Mouse (Mus musculus): Measurements from ENCODE around the gene Plin4. TPM values are rescaled to one million over a fixed set of nuclear protein-coding genes. Genes with fewer than 3 reads are reported as not detected.
"Not testable (repeated sequence)": the region's sequence is repeated elsewhere in the genome, so short reads cannot be mapped to it uniquely, and the experiment has no call there.

Gene Plin4
- polyA plus RNA-seq, 1 experiment from 2014 or later = 0.08 TPM

DNA sequence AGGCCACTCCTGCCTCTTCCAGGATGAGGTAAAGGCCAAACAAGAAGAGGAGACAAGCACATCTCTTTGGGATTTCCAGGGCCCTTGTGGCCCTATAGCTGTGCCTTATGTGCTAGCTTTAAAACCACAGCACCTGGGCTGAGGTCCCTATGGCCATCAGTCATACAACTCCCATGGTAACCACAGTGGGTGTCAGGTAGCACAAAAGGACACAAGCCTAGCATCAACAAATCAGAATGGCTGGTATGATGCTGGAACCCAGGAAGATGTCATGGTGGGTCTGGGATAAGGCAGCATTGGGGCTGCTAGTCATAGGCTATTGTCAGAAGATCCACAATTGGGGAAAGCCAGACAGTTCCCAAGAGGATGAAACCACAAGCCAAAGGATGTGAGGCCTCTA, 38.5 kb downstream of the Plin4 start:
- H3K36me3 ChIP-seq (ENCODE audit: control insufficient read depth, insufficient read depth, low read length) = peaks cover 72% of the 10 kb centered on the region
- H3K27me3 ChIP-seq (replicated peaks; ENCODE audit: control insufficient read depth, insufficient read depth, low read length) = no peaks in the 10 kb centered on the region
- H3K4me2 ChIP-seq (ENCODE audit: low read length) = no peak overlapping the region
- no peaks in the 10 kb centered on the region for H3K9me3 ChIP-seq (ENCODE audit: control insufficient read depth, low read length)
- DNase-seq (ENCODE audit: low spot score) (no peak), ATAC-seq (replicated peaks; ENCODE audit: low FRiP score, low TSS enrichment, low read depth) (no peak)
- no peak overlapping the region for H3K9ac ChIP-seq (ENCODE audit: low read length)
- no peak overlapping the region for H3K27ac ChIP-seq (ENCODE audit: low read depth)
- no peak overlapping the region for H3K4me3 ChIP-seq (ENCODE audit: low read depth, low read length)
- peaks cover 16% of the 10 kb centered on the region; the same call in 1 of the 2 replicates for H3K4me1 ChIP-seq (replicated peaks; ENCODE audit: control insufficient read depth, insufficient read depth, low read length)

DNA sequence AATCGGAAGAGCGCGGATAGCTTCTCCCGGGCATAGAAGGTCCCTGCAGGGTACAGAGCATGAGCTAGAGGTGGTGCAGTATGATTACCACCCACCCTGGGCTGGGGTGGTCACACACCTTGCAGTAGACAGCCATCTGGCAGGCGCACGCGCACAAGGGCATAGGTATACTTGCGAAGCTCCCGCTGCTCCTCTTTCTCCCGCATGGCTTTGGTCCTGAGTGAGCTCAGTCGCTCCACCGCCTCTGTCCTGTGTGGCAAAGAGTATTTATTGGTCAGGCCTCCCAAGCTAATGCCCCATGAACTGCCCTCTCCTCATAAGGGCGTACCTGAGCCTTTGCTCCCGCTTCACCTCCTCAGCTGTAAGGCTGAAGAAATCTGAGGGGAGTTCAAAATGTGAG, 40.5 kb downstream of the Plin4 start:
- no peaks in the 10 kb centered on the region for H3K9me3 ChIP-seq (ENCODE audit: control insufficient read depth, low read length)
- H3K36me3 ChIP-seq (ENCODE audit: control insufficient read depth, insufficient read depth, low read length) = peaks cover 93% of the 10 kb centered on the region
- DNase-seq (ENCODE audit: low spot score) = no peak
- no peak for ATAC-seq (replicated peaks; ENCODE audit: low FRiP score, low TSS enrichment, low read depth)
- H3K27me3 ChIP-seq (replicated peaks; ENCODE audit: control insufficient read depth, insufficient read depth, low read length) = no peaks in the 10 kb centered on the region
- no peak overlapping the region for H3K27ac ChIP-seq (ENCODE audit: low read depth)
- 98% methylated on average over 14 of the region's 14 CpGs for WGBS
- no peak overlapping the region for H3K4me3 ChIP-seq (ENCODE audit: low read depth, low read length)
- no peak overlapping the region for H3K9ac ChIP-seq (ENCODE audit: low read length)
- H3K4me1 ChIP-seq (replicated peaks; ENCODE audit: control insufficient read depth, insufficient read depth, low read length) = peaks cover 7% of the 10 kb centered on the region; the same call in 1 of the 2 replicates
- no peak overlapping the region for H3K4me2 ChIP-seq (ENCODE audit: low read length)

DNA sequence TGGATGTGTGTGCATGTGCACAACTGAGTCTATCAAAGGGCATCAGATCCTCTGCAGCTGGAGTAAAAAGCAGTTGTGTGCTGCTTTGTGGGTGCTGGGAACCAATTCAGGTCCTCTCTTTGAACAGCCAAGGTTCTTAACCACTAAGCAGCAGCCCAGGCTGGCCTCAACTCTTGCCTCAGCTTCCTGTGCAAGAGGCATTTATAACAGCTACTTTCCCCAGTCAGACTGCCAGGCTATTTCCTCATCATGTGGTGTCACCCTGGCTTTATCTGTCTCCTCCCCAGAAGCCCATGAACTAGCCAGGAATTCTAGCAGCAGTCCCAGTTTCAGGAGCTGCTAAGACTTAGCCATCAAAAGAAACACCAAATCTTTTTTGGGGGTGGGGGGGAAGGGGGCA, 43.2 kb downstream of the Plin4 start:
- no peak overlapping the region for H3K27ac ChIP-seq (ENCODE audit: low read depth)
- ATAC-seq (replicated peaks; ENCODE audit: low FRiP score, low TSS enrichment, low read depth) = no peak
- no peaks in the 10 kb centered on the region for H3K4me1 ChIP-seq (replicated peaks; ENCODE audit: control insufficient read depth, insufficient read depth, low read length)
- H3K9ac ChIP-seq (ENCODE audit: low read length) = no peak overlapping the region
- no peak overlapping the region for H3K4me3 ChIP-seq (ENCODE audit: low read depth, low read length)
- H3K27me3 ChIP-seq (replicated peaks; ENCODE audit: control insufficient read depth, insufficient read depth, low read length) = no peaks in the 10 kb centered on the region
- H3K4me2 ChIP-seq (ENCODE audit: low read length) = no peak overlapping the region
- peaks cover 100% of the 10 kb centered on the region for H3K36me3 ChIP-seq (ENCODE audit: control insufficient read depth, insufficient read depth, low read length)
- DNase-seq (ENCODE audit: low spot score) = no peak
- H3K9me3 ChIP-seq (ENCODE audit: control insufficient read depth, low read length) = no peaks in the 10 kb centered on the region

DNA sequence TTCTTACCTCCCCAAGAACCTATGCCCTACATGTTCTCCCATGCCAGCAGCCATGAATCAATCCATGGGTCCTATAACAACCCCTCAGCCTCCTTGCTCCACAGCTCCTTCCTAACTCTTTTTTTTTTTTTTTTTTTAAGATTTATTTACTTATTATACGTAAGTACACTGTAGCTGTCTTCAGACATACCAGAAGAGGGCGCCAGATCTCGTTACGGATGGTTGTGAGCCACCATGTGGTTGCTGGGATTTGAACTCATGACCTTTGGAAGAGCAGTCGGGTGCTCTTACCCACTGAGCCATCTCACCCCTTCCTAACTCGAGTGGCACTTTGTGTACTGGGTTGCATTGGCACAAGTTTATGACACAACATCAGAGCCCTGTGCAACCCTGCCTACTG, 43.9 kb downstream of the Plin4 start:
- not testable (repeated sequence) for DNase-seq (ENCODE audit: low spot score); H3K27me3 ChIP-seq (replicated peaks; ENCODE audit: control insufficient read depth, insufficient read depth, low read length); H3K9me3 ChIP-seq (ENCODE audit: control insufficient read depth, low read length); H3K4me2 ChIP-seq (ENCODE audit: low read length); H3K4me3 ChIP-seq (ENCODE audit: low read depth, low read length); ATAC-seq (replicated peaks; ENCODE audit: low FRiP score, low TSS enrichment, low read depth); H3K4me1 ChIP-seq (replicated peaks; ENCODE audit: control insufficient read depth, insufficient read depth, low read length); H3K9ac ChIP-seq (ENCODE audit: low read length); H3K27ac ChIP-seq (ENCODE audit: low read depth)
- peaks cover 100% of the 10 kb centered on the region for H3K36me3 ChIP-seq (ENCODE audit: control insufficient read depth, insufficient read depth, low read length)
- 77% methylated on average over 6 of the region's 6 CpGs for WGBS

DNA sequence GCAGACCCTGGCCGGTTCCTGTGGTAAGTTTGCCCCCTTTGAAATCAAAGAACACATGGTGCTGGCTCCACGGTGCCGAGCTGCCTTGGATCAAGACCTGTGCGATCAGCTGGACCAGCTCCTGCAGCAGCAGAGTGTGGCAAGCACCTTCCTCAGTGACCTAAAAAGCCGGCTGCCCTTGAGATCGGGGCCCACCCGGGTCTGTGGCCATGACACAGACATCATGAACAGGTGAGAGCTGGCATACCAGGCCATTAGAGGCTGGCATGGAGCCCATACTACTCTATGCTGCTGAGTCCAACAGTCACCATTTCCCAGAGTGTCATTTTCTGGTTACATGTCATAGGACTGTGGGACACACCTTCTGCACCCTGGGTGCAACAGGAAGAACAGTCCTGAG, 47.5 kb downstream of the Plin4 start:
- WGBS = 96% methylated on average over 7 of the region's 7 CpGs

GRCm38 (mm10) chr17:56057381-56058120, 52.1 kb downstream of the Plin4 start:
- H3K27ac ChIP-seq (ENCODE audit: low read depth) = no peak overlapping the region
- no peak for ATAC-seq (replicated peaks; ENCODE audit: low FRiP score, low TSS enrichment, low read depth)
- H3K4me2 ChIP-seq (ENCODE audit: low read length) = no peak overlapping the region
- no peaks in the 10 kb centered on the region for H3K27me3 ChIP-seq (replicated peaks; ENCODE audit: control insufficient read depth, insufficient read depth, low read length)
- WGBS = 87% methylated on average over 11 of the region's 11 CpGs
- H3K4me1 ChIP-seq (replicated peaks; ENCODE audit: control insufficient read depth, insufficient read depth, low read length) = no peaks in the 10 kb centered on the region
- H3K9ac ChIP-seq (ENCODE audit: low read length) = no peak overlapping the region
- DNase-seq (ENCODE audit: low spot score) = no peak
- H3K9me3 ChIP-seq (ENCODE audit: control insufficient read depth, low read length) = no peaks in the 10 kb centered on the region
- no peak overlapping the region for H3K4me3 ChIP-seq (ENCODE audit: low read depth, low read length)
- peaks cover 82% of the 10 kb centered on the region for H3K36me3 ChIP-seq (ENCODE audit: control insufficient read depth, insufficient read depth, low read length)

More for the DNA sequence above, 47.5 kb downstream of the Plin4 start:
- ATAC-seq (replicated peaks; ENCODE audit: low FRiP score, low TSS enrichment, low read depth) = no peak
- peaks cover 100% of the 10 kb centered on the region for H3K36me3 ChIP-seq (ENCODE audit: control insufficient read depth, insufficient read depth, low read length)
- no peak for DNase-seq (ENCODE audit: low spot score)
- no peaks in the 10 kb centered on the region for H3K9me3 ChIP-seq (ENCODE audit: control insufficient read depth, low read length)
- no peaks in the 10 kb centered on the region for H3K4me1 ChIP-seq (replicated peaks; ENCODE audit: control insufficient read depth, insufficient read depth, low read length)
- H3K4me2 ChIP-seq (ENCODE audit: low read length) = no peak overlapping the region
- no peak overlapping the region for H3K9ac ChIP-seq (ENCODE audit: low read length)
- no peaks in the 10 kb centered on the region for H3K27me3 ChIP-seq (replicated peaks; ENCODE audit: control insufficient read depth, insufficient read depth, low read length)
- no peak overlapping the region for H3K27ac ChIP-seq (ENCODE audit: low read depth)
- no peak overlapping the region for H3K4me3 ChIP-seq (ENCODE audit: low read depth, low read length)

GRCm38 (mm10) chr17:56055945-56056678, 53.5 kb downstream of the Plin4 start:
- no peak for DNase-seq (ENCODE audit: low spot score)
- 65% methylated on average over 4 of the region's 4 CpGs for WGBS
- no peak overlapping the region for H3K4me2 ChIP-seq (ENCODE audit: low read length)
- no peak for ATAC-seq (replicated peaks; ENCODE audit: low FRiP score, low TSS enrichment, low read depth)
- peaks cover 78% of the 10 kb centered on the region for H3K36me3 ChIP-seq (ENCODE audit: control insufficient read depth, insufficient read depth, low read length)
- no peak overlapping the region for H3K27ac ChIP-seq (ENCODE audit: low read depth)
- no peak overlapping the region for H3K9ac ChIP-seq (ENCODE audit: low read length)
- no peak overlapping the region for H3K4me3 ChIP-seq (ENCODE audit: low read depth, low read length)
- no peaks in the 10 kb centered on the region for H3K9me3 ChIP-seq (ENCODE audit: control insufficient read depth, low read length)
- no peaks in the 10 kb centered on the region for H3K4me1 ChIP-seq (replicated peaks; ENCODE audit: control insufficient read depth, insufficient read depth, low read length)
- H3K27me3 ChIP-seq (replicated peaks; ENCODE audit: control insufficient read depth, insufficient read depth, low read length) = no peaks in the 10 kb centered on the region

GRCm38 (mm10) chr17:56054938-56055337, 54.7 kb downstream of the Plin4 start:
- Histone ChIP-seq H3K27me3 (replicated peaks; ENCODE audit: control insufficient read depth, insufficient read depth, low read length) (no peaks in the 10 kb centered on the region), H3K9ac (ENCODE audit: low read length) (no peak overlapping the region), H3K4me1 (replicated peaks; ENCODE audit: control insufficient read depth, insufficient read depth, low read length) (no peaks in the 10 kb centered on the region), H3K4me2 (ENCODE audit: low read length) (no peak overlapping the region), H3K9me3 (ENCODE audit: control insufficient read depth, low read length) (no peaks in the 10 kb centered on the region), H3K4me3 (ENCODE audit: low read depth, low read length) (no peak overlapping the region), H3K27ac (ENCODE audit: low read depth) (no peak overlapping the region), H3K36me3 (ENCODE audit: control insufficient read depth, insufficient read depth, low read length) (peaks cover 77% of the 10 kb centered on the region)
- ATAC-seq (replicated peaks; ENCODE audit: low FRiP score, low TSS enrichment, low read depth) (no peak), DNase-seq (ENCODE audit: low spot score) (no peak)

- DNase-seq (ENCODE audit: low spot score) = no peak
- 76% methylated on average over 5 of the region's 5 CpGs for WGBS
- Histone ChIP-seq H3K4me3 (ENCODE audit: low read depth, low read length) (no peak overlapping the region), H3K9me3 (ENCODE audit: control insufficient read depth, low read length) (no peaks in the 10 kb centered on the region), H3K4me2 (ENCODE audit: low read length) (no peak overlapping the region), H3K27ac (ENCODE audit: low read depth) (no peak overlapping the region), H3K27me3 (replicated peaks; ENCODE audit: control insufficient read depth, insufficient read depth, low read length) (no peaks in the 10 kb centered on the region), H3K9ac (ENCODE audit: low read length) (no peak overlapping the region), H3K4me1 (replicated peaks; ENCODE audit: control insufficient read depth, insufficient read depth, low read length) (no peaks in the 10 kb centered on the region), H3K36me3 (ENCODE audit: control insufficient read depth, insufficient read depth, low read length) (peaks cover 76% of the 10 kb centered on the region)
- ATAC-seq (replicated peaks; ENCODE audit: low FRiP score, low TSS enrichment, low read depth) = no peak
These were observed 58.2 kb downstream of the Plin4 start for GRCm38 (mm10) chr17:56051369-56051768.
